Comparison of ENCODE assay signal across 16 mouse cellular contexts in the genomic region with DNA sequence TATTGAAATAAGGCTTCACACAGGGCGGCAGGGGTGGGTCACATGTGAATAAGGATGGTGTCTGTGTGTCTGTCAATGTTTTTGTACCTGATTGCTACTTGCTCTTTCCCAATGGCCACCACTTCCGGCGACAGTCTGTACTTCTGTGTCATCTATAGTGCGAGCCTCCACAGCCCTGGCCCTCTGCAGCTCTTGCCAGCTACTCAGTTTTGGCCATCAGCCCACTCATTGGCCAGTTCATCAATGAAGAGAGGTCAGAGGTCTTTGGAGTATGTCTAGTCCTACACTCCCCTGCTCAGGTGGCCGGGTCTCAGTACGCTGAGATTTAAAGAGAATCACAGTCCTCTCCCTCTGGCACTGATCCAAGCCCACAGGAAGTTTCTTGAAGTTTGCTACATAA.
"Had no signal": no experiment of that assay in that cellular context is flagged by ENCODE, and none has a peak within 500 bp of the region (broad histone marks: within the 10 kb centered on the region; RNA-seq: fewer than 3 reads in every experiment).

No protein-coding gene starts in this region.

- H3K27me3 ChIP-seq: liver, embryonic 15.5 days; neural tube, embryonic 12.5 days; stomach, embryonic 15.5 days had no signal

- H3K4me3 ChIP-seq: liver, embryonic 15.5 days; megakaryocyte, embryonic 14.5 days; midbrain, embryonic 13.5 days; midbrain, embryonic 15.5 days; neural tube, embryonic 12.5 days; stomach, embryonic 15.5 days had no signal

- H3K36me3 ChIP-seq: liver, embryonic 15.5 days; midbrain, embryonic 13.5 days; midbrain, embryonic 15.5 days; neural tube, embryonic 12.5 days; stomach, embryonic 15.5 days had no signal

- H3K9me3 ChIP-seq: liver, embryonic 15.5 days; midbrain, embryonic 13.5 days; midbrain, embryonic 15.5 days; neural tube, embryonic 12.5 days; stomach, embryonic 15.5 days had no signal

- DNase-seq: lung, adult 2 months; lung, postnatal 10 days; lung, postnatal 36 days; right cerebral cortex, postnatal 14 days; thymus, adult 2 months; thymus, postnatal 25 days; thymus, postnatal 4 days had no signal

- H3K4me1 ChIP-seq: liver, embryonic 15.5 days; midbrain, embryonic 13.5 days; neural tube, embryonic 12.5 days; stomach, embryonic 15.5 days had no signal

- H3K9ac ChIP-seq: liver, embryonic 15.5 days; midbrain, embryonic 13.5 days; midbrain, embryonic 15.5 days; neural tube, embryonic 12.5 days; stomach, embryonic 15.5 days had no signal

- H3K4me2 ChIP-seq: liver, embryonic 15.5 days; midbrain, embryonic 11.5 days; midbrain, embryonic 13.5 days; midbrain, embryonic 15.5 days; neural tube, embryonic 12.5 days; stomach, embryonic 15.5 days had no signal

- H3K27ac ChIP-seq: liver, embryonic 15.5 days; macrophage; midbrain, embryonic 13.5 days; midbrain, embryonic 15.5 days; neural tube, embryonic 12.5 days; stomach, embryonic 15.5 days; stomach, postnatal 0 days had no signal

- ATAC-seq: midbrain, embryonic 13.5 days; midbrain, embryonic 15.5 days had no signal
